Mouse (Mus musculus): ENCODE results near the gene Myh6. TPM values are rescaled to one million over a fixed set of nuclear protein-coding genes. Genes with fewer than 3 reads are reported as not detected.
"Not testable (repeated sequence)": the region's sequence is repeated elsewhere in the genome, so short reads cannot be mapped to it uniquely, and the experiment has no call there.

Gene Myh6
- polyA plus RNA-seq, 1 experiment from 2014 or later, result 179 TPM

DNA sequence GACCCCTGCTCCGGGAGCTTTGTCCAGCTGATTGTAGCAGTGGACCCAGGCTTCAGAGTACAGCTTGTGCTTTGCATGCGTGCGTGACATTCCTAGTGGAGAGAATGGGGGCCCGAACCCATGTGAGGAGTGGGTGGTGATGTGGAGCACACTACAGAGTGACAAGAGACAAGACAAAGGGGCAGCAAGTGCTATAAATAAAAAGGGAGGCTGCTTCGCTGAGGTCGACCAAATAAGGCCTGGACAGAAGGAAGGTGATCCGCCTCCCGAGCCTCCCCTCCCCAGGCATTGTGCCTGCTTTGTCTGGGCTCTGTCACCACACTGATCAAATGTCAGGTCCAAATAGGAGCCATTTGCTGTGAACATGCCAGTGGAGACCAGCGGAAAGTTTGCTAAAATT, 30.1 kb upstream of the Myh6 start:
- Histone ChIP-seq H3K4me1 (replicated peaks; ENCODE audit: control insufficient read depth, insufficient read depth, low read length) (peaks cover 16% of the 10 kb centered on the region), H3K9ac (ENCODE audit: low read length) (no peak overlapping the region), H3K4me2 (ENCODE audit: low read depth, low read length) (no peak overlapping the region), H3K9me3 (ENCODE audit: control insufficient read depth, low read length) (no peaks in the 10 kb centered on the region), H3K27ac (ENCODE audit: low read length) (no peak overlapping the region), H3K36me3 (ENCODE audit: control insufficient read depth, insufficient read depth, low read length) (no peaks in the 10 kb centered on the region), H3K4me3 (ENCODE audit: low read length) (no peak overlapping the region), H3K27me3 (ENCODE audit: control insufficient read depth, insufficient read depth, low read depth, low read length) (no peaks in the 10 kb centered on the region)
- no peak for ATAC-seq (ENCODE audit: low read depth)
- WGBS, result 69% methylated on average over 9 of the region's 9 CpGs

DNA sequence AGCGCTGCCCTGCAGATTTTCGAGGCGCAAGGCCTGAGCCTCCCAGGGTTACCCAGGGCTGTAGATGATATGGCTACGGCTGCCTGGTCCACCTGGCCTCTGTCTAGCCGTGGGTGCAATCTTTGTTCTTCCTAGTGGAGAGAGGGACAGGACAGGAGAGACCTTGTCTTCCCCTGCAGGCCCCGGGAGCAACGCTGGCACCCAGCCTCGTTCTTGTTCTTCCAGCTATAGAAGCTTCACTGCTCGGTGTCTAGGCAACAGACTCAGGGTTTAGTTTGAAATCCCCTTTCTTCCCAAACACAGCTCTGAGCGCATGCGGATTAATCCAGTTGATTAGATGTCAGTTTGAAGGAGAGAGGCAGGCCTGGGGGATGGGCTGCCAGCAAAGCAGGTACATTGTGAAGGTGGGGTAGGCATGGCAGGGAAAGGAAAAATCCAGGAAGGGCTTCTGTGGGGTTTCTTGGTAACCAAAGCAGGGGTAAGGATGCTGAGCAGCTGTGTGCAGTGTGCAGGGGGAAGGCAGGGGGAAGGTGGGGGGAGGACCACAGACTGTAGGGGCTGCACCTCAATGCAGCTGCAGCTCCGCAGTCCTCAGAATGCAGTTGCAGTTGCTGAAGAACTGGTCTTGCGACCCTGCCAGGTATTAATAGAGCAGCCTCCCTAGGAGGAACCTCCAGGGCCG, 28.9 kb upstream of the Myh6 start:
- H3K4me3 ChIP-seq (ENCODE audit: low read length), result no peak overlapping the region
- no peak overlapping the region for H3K27ac ChIP-seq (ENCODE audit: low read length)
- H3K27me3 ChIP-seq (ENCODE audit: control insufficient read depth, insufficient read depth, low read depth, low read length), result no peaks in the 10 kb centered on the region
- no peaks in the 10 kb centered on the region for H3K9me3 ChIP-seq (ENCODE audit: control insufficient read depth, low read length)
- no peak overlapping the region for H3K9ac ChIP-seq (ENCODE audit: low read length)
- no peaks in the 10 kb centered on the region for H3K36me3 ChIP-seq (ENCODE audit: control insufficient read depth, insufficient read depth, low read length)
- peaks cover 16% of the 10 kb centered on the region for H3K4me1 ChIP-seq (replicated peaks; ENCODE audit: control insufficient read depth, insufficient read depth, low read length)
- H3K4me2 ChIP-seq (ENCODE audit: low read depth, low read length), result no peak overlapping the region
- WGBS, result 42% methylated on average over 14 of the region's 14 CpGs
- ATAC-seq (ENCODE audit: low read depth), result no peak

- H3K27me3 ChIP-seq (ENCODE audit: control insufficient read depth, insufficient read depth, low read depth, low read length), result no peaks in the 10 kb centered on the region
- H3K27ac ChIP-seq (ENCODE audit: low read length), result no peak overlapping the region
- H3K9ac ChIP-seq (ENCODE audit: low read length), result no peak overlapping the region
- H3K4me3 ChIP-seq (ENCODE audit: low read length), result no peak overlapping the region
- ATAC-seq (ENCODE audit: low read depth), result peak; percentile 3; the same call in 1 of the 2 replicates
- no peaks in the 10 kb centered on the region for H3K36me3 ChIP-seq (ENCODE audit: control insufficient read depth, insufficient read depth, low read length)
- H3K4me2 ChIP-seq (ENCODE audit: low read depth, low read length), result no peak overlapping the region
- no peaks in the 10 kb centered on the region for H3K9me3 ChIP-seq (ENCODE audit: control insufficient read depth, low read length)
- peaks cover 16% of the 10 kb centered on the region for H3K4me1 ChIP-seq (replicated peaks; ENCODE audit: control insufficient read depth, insufficient read depth, low read length)
These were observed 28.1 kb upstream of the Myh6 start for GRCm38 (mm10) chr14:54994869-54995186.

- ATAC-seq (ENCODE audit: low read depth), result peak; percentile 19; the same call in 1 of the 2 replicates
- peak within 1 kb of the TSS; percentile 50 for H3K9ac ChIP-seq (ENCODE audit: low read length)
- WGBS, result 42% methylated on average over 11 of the region's 11 CpGs
- H3K9me3 ChIP-seq (ENCODE audit: control insufficient read depth, low read length), result no peaks in the 10 kb centered on the region
- no peaks in the 10 kb centered on the region for H3K27me3 ChIP-seq (ENCODE audit: control insufficient read depth, insufficient read depth, low read depth, low read length)
- no peaks in the 10 kb centered on the region for H3K36me3 ChIP-seq (ENCODE audit: control insufficient read depth, insufficient read depth, low read length)
- peak within 1 kb of the TSS; percentile 24 for H3K4me3 ChIP-seq (ENCODE audit: low read length)
- H3K4me1 ChIP-seq (replicated peaks; ENCODE audit: control insufficient read depth, insufficient read depth, low read length), result peaks cover 16% of the 10 kb centered on the region
- peak within 1 kb of the TSS; percentile 89 for H3K27ac ChIP-seq (ENCODE audit: low read length)
- peak within 1 kb of the TSS; percentile 35 for H3K4me2 ChIP-seq (ENCODE audit: low read depth, low read length)
These were observed 27.6 kb upstream of the Myh6 start, which contains the start of gene Myh7 for GRCm38 (mm10) chr14:54994136-54994868. Myh7 (minus strand) TSS chr14:54994626.

- peak; percentile 84 for ATAC-seq (ENCODE audit: low read depth)
These were observed 26.9 kb upstream of the Myh6 start for GRCm38 (mm10) chr14:54993636-54994035.

DNA sequence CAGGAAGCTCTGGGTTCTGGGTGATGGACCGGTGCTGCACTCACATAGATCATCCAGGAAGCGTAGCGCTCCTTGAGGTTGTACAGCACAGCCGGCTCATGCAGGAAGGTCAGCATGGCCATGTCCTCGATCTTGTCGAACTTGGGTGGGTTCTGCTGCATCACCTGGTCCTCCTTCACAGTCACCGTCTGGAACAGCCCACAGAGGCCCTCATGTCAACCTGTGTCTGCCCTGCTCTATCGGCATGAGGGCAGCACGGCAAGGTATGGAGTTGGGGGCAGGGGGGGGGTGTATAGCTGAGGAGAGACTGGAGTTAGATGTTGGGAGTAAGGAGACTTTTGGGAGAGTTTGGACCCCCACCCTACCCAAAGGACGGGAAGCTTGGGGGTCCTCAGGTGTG, 25.5 kb upstream of the Myh6 start:
- no peak overlapping the region for H3K4me2 ChIP-seq (ENCODE audit: low read depth, low read length)
- H3K36me3 ChIP-seq (ENCODE audit: control insufficient read depth, insufficient read depth, low read length), result no peaks in the 10 kb centered on the region
- ATAC-seq (ENCODE audit: low read depth), result no peak
- H3K27me3 ChIP-seq (ENCODE audit: control insufficient read depth, insufficient read depth, low read depth, low read length), result no peaks in the 10 kb centered on the region
- H3K4me3 ChIP-seq (ENCODE audit: low read length), result no peak overlapping the region
- H3K9ac ChIP-seq (ENCODE audit: low read length), result no peak overlapping the region
- no peaks in the 10 kb centered on the region for H3K9me3 ChIP-seq (ENCODE audit: control insufficient read depth, low read length)
- H3K4me1 ChIP-seq (replicated peaks; ENCODE audit: control insufficient read depth, insufficient read depth, low read length), result peaks cover 16% of the 10 kb centered on the region
- 88% methylated on average over 10 of the region's 10 CpGs for WGBS
- no peak overlapping the region for H3K27ac ChIP-seq (ENCODE audit: low read length)

More at GRCm38 (mm10) chr14:54993636-54994035, 26.9 kb upstream of the Myh6 start:
- Histone ChIP-seq H3K4me2 (ENCODE audit: low read depth, low read length) (peak overlapping the region; percentile 35), H3K4me1 (replicated peaks; ENCODE audit: control insufficient read depth, insufficient read depth, low read length) (peaks cover 16% of the 10 kb centered on the region), H3K27ac (ENCODE audit: low read length) (peak overlapping the region; percentile 89), H3K27me3 (ENCODE audit: control insufficient read depth, insufficient read depth, low read depth, low read length) (no peaks in the 10 kb centered on the region), H3K36me3 (ENCODE audit: control insufficient read depth, insufficient read depth, low read length) (no peaks in the 10 kb centered on the region), H3K4me3 (ENCODE audit: low read length) (peak overlapping the region; percentile 24), H3K9me3 (ENCODE audit: control insufficient read depth, low read length) (no peaks in the 10 kb centered on the region), H3K9ac (ENCODE audit: low read length) (peak overlapping the region; percentile 50)
- 38% methylated on average over 10 of the region's 10 CpGs for WGBS

- H3K4me2 ChIP-seq (ENCODE audit: low read depth, low read length), result no peak overlapping the region
- H3K36me3 ChIP-seq (ENCODE audit: control insufficient read depth, insufficient read depth, low read length), result no peaks in the 10 kb centered on the region
- no peak for ATAC-seq (ENCODE audit: low read depth)
- peaks cover 12% of the 10 kb centered on the region for H3K4me1 ChIP-seq (replicated peaks; ENCODE audit: control insufficient read depth, insufficient read depth, low read length)
- H3K4me3 ChIP-seq (ENCODE audit: low read length), result no peak overlapping the region
- WGBS, result 74% methylated on average over 8 of the region's 8 CpGs
- no peaks in the 10 kb centered on the region for H3K27me3 ChIP-seq (ENCODE audit: control insufficient read depth, insufficient read depth, low read depth, low read length)
- H3K9me3 ChIP-seq (ENCODE audit: control insufficient read depth, low read length), result no peaks in the 10 kb centered on the region
- no peak overlapping the region for H3K27ac ChIP-seq (ENCODE audit: low read length)
- H3K9ac ChIP-seq (ENCODE audit: low read length), result no peak overlapping the region
These were observed 23.2 kb upstream of the Myh6 start for GRCm38 (mm10) chr14:54989886-54990441.

DNA sequence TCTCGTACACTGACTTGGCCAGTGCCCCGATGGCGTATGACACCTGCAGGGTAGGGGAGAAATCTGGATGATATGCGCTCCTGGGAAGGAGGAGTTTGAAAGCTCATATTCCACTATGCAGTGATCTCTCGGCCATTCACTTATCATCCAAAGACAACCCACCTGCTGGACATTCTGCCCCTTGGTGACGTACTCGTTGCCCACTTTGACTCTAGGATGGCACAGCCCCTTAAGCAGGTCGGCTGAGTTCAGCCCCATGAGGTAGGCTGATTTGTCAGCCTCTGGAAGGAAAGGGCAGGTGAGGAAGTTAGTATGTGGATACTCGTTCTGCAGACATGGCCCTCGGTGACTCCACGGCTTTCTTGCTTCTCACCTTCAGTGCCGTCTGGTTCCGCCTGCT, 22.2 kb upstream of the Myh6 start:
- no peak overlapping the region for H3K4me2 ChIP-seq (ENCODE audit: low read depth, low read length)
- H3K9me3 ChIP-seq (ENCODE audit: control insufficient read depth, low read length), result no peaks in the 10 kb centered on the region
- no peaks in the 10 kb centered on the region for H3K27me3 ChIP-seq (ENCODE audit: control insufficient read depth, insufficient read depth, low read depth, low read length)
- WGBS, result 82% methylated on average over 13 of the region's 13 CpGs
- no peak overlapping the region for H3K27ac ChIP-seq (ENCODE audit: low read length)
- H3K4me1 ChIP-seq (replicated peaks; ENCODE audit: control insufficient read depth, insufficient read depth, low read length), result peaks cover 2% of the 10 kb centered on the region
- no peak overlapping the region for H3K9ac ChIP-seq (ENCODE audit: low read length)
- no peak overlapping the region for H3K4me3 ChIP-seq (ENCODE audit: low read length)
- no peaks in the 10 kb centered on the region for H3K36me3 ChIP-seq (ENCODE audit: control insufficient read depth, insufficient read depth, low read length)
- ATAC-seq (ENCODE audit: low read depth), result no peak

DNA sequence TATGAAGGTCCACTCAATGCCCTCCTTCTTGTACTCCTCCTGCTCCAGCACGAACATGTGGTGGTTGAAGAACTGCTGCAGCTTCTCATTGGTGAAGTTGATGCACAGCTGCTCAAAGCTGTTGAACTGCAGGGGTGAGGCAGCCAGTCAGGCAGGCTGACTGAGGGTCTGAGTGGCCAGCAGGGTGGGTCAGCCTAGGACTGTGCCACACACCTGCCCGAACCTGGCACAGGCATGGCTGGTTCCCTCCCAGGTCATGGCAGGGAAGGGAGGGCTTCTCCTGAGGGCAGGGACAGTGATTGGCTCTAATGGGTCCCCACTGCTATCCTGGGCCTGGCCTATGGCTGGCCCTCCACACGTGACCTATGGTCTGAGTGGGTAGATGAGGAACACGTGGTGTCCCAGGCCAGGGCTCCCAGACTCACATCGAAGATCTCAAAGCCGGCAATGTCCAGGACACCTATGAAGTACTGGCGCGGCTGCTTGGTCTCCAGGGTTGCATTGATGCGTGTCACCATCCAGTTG, 21.7 kb upstream of the Myh6 start:
- not testable (repeated sequence) for H3K4me1 ChIP-seq (replicated peaks; ENCODE audit: control insufficient read depth, insufficient read depth, low read length); H3K4me2 ChIP-seq (ENCODE audit: low read depth, low read length); ATAC-seq (ENCODE audit: low read depth); H3K4me3 ChIP-seq (ENCODE audit: low read length); H3K27me3 ChIP-seq (ENCODE audit: control insufficient read depth, insufficient read depth, low read depth, low read length); H3K9ac ChIP-seq (ENCODE audit: low read length); H3K36me3 ChIP-seq (ENCODE audit: control insufficient read depth, insufficient read depth, low read length); H3K27ac ChIP-seq (ENCODE audit: low read length); H3K9me3 ChIP-seq (ENCODE audit: control insufficient read depth, low read length)
- 81% methylated on average over 9 of the region's 9 CpGs for WGBS

Measured in lung, embryonic 16.5 days (tissue).